Mouse (Mus musculus) embryo, embryonic 10 days (tissue): Measurements from ENCODE around the gene Cftr.
A peak's percentile ranks its signal among the peaks of the same experiment; 100 is the strongest.

Source experiments
- DNase-seq: peaks from one replicate; pipeline ENCODE4 v3.0.0-alpha.2; 2015; ENCODE audit warnings: low spot score

Cftr gene

GRCm38 (mm10) chr6:18170311-18170922, at the start of gene Cftr:
Gene Cftr, plus strand, starts transcription at chr6:18170687.
- peak; percentile 56 for DNase-seq

DNA sequence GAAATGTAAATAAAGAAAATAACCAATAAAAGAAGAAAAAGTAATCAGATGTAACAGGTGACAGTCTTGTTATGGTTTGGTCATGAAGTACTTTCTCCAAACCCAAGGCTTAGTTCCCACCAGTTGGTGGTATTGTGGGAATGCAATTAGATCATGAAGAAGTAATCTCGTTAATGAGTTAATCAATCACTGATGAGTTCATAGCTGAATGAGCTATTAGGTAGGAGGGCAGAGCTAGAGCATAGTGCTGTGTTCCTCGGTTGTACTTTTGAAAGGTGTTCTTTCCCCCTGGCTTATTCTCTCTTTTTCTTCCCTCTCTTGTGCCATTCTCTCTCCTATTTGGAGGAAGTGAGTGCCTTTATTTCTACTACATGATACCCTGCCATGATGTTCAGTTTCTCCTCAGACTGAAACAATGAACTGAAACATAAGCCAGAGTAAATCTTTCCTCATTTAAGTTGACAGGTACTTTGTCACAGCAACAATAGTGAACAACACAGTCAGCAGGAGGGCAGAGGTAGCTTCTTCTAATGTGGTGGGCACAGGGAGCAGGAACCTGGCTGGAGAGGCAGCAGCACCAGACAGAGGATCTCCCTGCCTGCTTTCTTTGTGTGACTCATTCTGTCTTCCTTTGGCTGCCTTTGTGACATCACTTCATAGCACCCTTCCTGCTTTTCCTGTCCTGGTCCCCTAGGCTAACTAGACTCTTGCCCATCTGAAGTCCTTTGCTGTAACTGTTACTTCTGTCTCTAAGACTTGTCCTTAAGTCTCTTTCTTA, 43.1 kb upstream of the Cftr start:
- peak; percentile 3 for DNase-seq

- no peak for DNase-seq
These were observed 42.4 kb upstream of the Cftr start for GRCm38 (mm10) chr6:18128059-18128458.

GRCm38 (mm10) chr6:18135246-18135645, 35.2 kb upstream of the Cftr start:
- DNase-seq = no peak

- no peak for DNase-seq
These were observed 17.5 kb upstream of the Cftr start for GRCm38 (mm10) chr6:18153031-18153430.

DNA sequence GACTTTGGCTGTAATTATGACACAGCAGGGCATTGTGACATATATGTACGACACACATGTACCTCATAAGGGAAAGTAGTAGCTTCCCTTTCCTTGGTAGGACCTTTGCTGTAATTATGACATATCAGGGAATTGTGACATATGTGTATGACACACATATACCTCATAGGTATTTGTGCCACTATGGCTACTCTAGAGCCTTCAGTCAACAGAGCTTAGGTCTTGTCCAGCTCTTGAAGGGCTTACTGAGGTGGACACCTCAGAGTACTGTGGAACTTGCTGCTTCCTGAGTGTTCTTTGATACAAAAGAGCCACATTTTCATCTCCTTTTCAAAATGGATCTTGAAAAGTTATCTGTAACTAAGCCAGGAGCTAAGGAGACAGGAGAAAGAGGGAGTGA, 869 bp upstream of the Cftr start:
- DNase-seq = no peak

GRCm38 (mm10) chr6:18171614-18172013, 1.1 kb downstream of the Cftr start:
- peak; percentile 26 for DNase-seq

DNA sequence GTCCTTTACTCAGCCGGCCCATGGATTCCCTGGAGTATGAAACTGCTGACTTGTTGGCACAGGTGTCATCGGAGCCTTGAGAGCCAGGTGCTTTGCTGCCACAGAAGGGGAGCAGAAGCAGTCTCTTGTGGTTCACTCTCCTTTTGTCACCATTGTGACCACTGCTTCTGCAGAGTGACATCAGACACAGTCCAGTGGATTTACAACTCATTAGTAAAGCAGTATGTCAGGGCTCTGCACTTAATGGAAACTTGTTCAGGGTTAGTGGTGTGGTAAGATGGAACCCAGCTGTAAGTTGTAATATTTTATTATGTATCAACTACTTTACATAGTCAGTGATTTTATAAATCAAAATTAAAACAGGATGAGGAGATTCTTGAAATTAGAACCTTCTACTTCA, 7.0 kb downstream of the Cftr start:
- no peak for DNase-seq

GRCm38 (mm10) chr6:18180665-18181064, 10.2 kb downstream of the Cftr start:
- no peak for DNase-seq

GRCm38 (mm10) chr6:18182903-18183302, 12.4 kb downstream of the Cftr start:
- no peak for DNase-seq

DNA sequence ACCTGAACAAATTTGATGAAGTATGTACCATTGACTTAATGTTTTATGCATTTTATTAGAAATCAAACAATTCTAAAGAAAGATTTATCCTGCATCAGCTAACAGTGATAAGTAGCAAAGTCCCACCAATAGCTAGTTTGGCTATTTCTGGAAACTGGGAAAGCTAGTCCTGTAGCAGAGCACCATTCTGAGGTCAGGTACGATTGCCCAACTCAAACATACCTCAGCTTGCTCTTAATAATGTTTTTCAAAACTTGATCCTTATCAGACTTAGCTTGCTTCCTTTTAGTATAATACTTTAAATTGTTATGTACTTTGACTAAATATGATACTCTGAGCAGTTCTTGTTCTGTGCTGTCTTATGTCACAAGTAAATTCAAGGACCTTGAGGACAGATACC, 50.2 kb downstream of the Cftr start:
- DNase-seq = no peak

DNA sequence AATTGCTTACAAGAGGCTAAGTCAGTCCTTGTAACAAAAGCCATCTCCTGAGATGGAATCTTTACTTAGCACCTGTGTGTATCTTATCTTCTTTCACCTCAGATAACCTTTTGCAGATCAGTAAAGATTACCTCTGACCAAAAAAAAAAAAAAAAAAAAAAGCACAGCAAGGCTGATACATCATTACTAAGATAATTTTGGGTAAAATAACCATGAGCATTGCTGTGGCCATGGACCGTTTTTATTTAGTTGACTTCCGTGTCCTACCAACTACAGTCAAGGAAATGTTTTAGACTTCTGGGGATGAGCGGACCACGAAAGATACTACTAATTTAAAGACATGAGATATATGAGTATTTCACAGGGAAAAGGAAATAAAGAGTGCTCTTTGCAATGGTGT, 52.7 kb downstream of the Cftr start:
- DNase-seq = no peak

GRCm38 (mm10) chr6:18225157-18225556, 54.7 kb downstream of the Cftr start:
- peak; percentile 14 for DNase-seq

DNA sequence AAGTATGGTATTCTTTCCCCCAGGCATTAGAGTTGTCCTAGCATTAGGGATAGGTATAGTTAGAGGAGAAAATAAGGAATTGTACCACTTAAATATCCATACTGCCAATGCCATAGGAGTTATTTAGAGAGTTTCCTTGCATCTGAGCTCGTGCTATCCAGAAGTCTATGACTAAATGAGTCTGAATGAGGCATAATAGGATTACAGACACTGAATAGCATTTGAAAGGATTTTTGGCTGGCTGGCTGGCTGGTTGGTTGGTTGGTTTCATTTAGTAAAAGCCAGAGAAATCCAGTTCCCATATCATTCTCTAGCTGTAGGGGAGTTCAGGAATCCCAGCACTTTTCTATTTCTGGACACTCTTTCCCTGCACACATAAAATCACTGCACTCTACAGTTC, 76.0 kb downstream of the Cftr start:
- no peak for DNase-seq

DNA sequence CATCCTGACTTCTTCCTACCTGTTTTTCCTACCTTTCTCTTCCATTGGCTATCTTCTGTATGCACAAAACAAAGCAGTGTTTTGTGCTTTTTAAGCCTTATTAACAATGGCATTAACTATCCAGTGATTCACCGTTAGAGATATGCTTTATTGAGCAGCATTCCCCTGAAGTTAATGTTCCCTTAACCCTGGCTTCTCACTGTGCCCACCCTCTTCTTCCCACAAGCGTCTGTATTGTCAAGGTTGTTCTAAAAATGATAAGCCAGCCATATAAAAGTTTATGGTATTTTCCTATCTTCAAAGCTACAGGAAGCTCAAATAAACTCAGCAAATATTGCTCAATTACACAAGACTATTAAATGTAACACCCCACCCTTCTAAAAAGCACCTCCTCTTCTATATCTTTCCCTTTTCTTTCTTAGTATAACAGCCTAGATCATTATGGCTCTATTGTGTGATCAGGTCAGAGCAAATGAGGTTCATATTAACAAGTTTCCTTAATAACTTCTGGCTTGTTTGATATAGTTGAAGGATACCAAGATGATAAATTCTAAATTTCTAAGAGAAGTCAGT, 77.5 kb downstream of the Cftr start:
- no peak for DNase-seq

GRCm38 (mm10) chr6:18248464-18248863, 78.0 kb downstream of the Cftr start:
- DNase-seq = no peak

GRCm38 (mm10) chr6:18254586-18254985, 84.1 kb downstream of the Cftr start:
- peak; percentile 32 for DNase-seq

DNA sequence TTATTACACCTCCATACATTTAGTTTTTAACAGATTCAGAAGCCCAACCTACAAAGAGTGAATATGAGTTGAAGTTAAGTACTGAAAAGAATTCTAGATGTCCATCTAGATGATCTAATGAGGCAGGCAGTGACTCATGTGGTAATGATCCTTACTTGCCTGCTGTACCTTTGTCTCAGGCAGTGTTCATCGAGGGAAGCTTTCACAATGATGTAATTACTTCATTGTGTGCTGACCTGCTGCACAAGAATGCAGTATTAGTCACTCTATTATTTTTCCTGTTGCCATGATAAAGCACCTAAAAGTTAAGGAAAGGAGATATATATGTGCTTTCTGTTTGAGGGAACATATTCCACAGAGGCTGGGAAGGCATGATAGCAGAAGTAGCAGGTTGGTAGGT, 100.5 kb downstream of the Cftr start:
- DNase-seq = no peak

- no peak for DNase-seq
These were observed 130.3 kb downstream of the Cftr start for GRCm38 (mm10) chr6:18300781-18301180.

GRCm38 (mm10) chr6:18302105-18302504, 131.6 kb downstream of the Cftr start:
- no peak for DNase-seq

- no peak for DNase-seq
These were observed 132.7 kb downstream of the Cftr start for GRCm38 (mm10) chr6:18303228-18303627.

GRCm38 (mm10) chr6:18305130-18305529, 134.6 kb downstream of the Cftr start:
- no peak for DNase-seq

DNA sequence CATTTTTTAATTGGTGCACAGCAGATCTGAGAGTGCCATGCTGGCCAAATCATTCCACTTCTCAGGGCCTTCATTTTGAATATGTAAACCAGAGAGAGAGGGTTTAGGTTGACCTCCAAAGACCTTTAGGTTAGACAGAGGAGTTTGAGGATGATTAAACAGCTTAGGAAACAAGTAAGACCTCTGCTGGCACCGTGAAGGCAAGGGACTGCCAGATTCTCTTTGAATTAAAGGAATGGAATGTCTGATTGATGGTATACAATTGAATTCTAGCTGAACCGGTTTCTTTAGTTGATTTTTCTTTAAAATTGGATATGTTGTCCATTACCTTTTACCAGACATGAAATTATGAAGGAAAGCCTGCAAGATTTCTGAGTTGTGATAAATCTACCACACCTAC, 140.5 kb downstream of the Cftr start:
- no peak for DNase-seq
